Mouse (Mus musculus): ENCODE data around the gene Ankrd28. TPM values are rescaled to one million over a fixed set of nuclear protein-coding genes. Genes with fewer than 3 reads are reported as not detected.

Ankrd28 gene
- total RNA-seq, 2 experiments from 2014 or later, result 46.5 to 57.0 TPM

DNA sequence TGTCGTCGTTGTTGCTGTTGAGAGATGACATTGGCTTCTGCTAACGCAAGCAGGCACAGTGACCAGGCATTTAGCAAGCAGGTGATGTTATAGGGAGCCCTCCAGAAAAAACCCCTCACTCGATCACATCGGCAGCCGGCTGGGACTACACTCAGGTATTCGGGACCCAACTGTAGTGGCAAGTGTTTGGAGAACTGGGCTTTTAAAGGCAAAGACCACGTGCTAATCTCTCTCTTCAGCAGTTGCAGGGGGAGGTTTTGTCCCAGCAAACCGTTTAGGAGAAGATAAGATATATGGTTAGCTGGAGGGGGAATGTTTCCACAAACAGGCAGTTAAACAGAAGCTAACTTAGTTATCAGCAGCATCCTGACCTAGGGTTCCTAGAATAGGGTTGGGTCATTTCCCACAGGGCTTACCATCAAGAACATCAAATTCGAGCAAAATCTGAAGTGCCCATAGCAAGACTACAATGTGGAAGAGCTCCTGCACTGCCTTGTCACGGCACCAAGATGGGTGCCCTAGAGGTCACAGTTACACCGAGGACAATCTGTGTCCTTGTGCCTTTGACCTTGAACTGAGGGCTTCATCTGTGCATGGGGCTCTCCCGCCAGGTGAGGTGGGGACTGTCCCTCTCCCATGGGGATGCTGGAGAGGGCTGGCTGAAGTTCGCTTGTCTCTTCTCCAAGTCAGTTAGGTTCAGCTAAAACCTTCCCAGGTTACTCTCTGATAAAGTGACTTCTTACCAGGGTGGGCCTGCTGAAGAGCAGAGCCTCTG is 177.2 kb downstream of the Ankrd28 start:
- no peak for DNase-seq (ENCODE audit: extremely low spot score in 1 of 2, low spot score in 1 of 2)

DNA sequence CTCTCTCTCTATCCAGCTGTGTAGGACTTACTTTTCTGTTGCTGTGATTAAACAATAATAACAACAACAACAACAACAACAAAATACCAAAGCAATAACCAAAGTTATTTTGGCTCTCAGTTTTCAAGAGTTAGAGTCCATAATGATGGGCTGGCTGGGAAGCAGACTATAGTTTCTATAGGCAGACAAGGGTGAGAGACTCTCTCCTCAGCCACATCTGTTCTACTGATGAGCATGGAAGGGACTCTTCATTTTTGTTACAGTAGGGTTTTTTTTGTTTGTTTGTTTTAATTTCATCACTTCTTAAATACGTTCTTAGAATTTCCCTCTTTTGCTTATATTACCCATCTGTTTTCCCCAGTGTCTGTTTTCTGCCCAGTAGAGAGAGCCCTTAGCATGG is 177.8 kb downstream of the Ankrd28 start:
- no peak for DNase-seq (ENCODE audit: extremely low spot score in 1 of 2, low spot score in 1 of 2)

DNA sequence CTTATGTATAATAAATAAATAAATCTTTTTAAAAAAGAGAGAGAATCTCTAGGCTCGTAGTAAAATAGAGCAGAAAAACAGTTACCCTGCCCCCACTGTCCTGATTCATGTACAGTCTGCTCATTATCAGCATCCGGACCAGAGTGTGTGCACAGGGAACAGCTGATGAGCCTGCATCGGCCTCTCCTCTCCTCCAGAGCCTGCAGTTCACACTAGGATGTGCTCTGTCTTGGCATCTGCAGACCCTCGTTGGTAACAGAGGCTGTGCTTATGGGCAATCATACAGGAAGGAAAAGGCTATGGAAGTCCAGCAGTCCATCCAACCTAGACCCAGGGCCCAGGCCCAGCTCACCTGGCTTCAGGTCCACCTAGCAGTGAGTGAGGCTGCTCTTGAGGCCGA is 178.3 kb downstream of the Ankrd28 start:
- no peak for DNase-seq (ENCODE audit: extremely low spot score in 1 of 2, low spot score in 1 of 2)

DNA sequence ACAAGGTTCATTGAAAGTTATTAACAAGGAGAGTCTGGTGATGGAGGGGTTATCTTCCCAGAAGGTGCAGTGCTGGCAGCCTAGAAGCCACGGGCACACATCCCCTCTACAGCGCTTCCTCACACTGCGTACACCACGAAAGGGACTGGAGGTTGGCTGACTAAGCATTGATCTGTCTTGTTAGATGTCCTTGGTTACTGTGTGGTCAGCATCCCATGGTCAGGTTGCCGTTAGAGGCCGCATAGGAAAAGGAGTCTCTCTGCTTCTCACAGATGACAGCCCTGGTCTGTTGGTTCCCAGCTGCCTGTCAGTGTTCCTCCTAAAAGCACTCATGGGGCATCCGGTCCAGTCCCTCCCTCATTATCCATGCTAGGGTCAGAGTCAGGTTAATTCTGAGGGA is 179.2 kb downstream of the Ankrd28 start:
- no peak for DNase-seq (ENCODE audit: extremely low spot score in 1 of 2, low spot score in 1 of 2)

- DNase-seq (ENCODE audit: extremely low spot score in 1 of 2, low spot score in 1 of 2), result no peak
Observed at GRCm38 (mm10) chr14:31650347-31650746, 180.1 kb downstream of the Ankrd28 start.

Other genes with a start within 250 kb of the Ankrd28 start
- under 1 TPM; 0.54 to 0.75 TPM for gene Colq, start 239.3 kb downstream of the Ankrd28 start, total RNA-seq (2021)
- not detected for gene Gm49387, start 189.8 kb downstream of the Ankrd28 start, total RNA-seq (2021)
- gene Btd, start 189.6 kb downstream of the Ankrd28 start, total RNA-seq (2021), result 1 to 10 TPM; 9.0 to 10.0 TPM
- 1 to 10 TPM; 7.6 to 9.3 TPM for gene Hacl1, start 189.4 kb downstream of the Ankrd28 start, total RNA-seq (2021)
- gene Galnt15, start 198.3 kb upstream of the Ankrd28 start, total RNA-seq (2021), result 1 to 10 TPM; 1.1 to 1.8 TPM

Measured in layer of hippocampus, postnatal 25 days (tissue).